Mouse (Mus musculus): ENCODE results near the gene Fxr2.
"Not testable (repeated sequence)": the region's sequence is repeated elsewhere in the genome, so short reads cannot be mapped to it uniquely, and the experiment has no call there.

Gene Fxr2

DNA sequence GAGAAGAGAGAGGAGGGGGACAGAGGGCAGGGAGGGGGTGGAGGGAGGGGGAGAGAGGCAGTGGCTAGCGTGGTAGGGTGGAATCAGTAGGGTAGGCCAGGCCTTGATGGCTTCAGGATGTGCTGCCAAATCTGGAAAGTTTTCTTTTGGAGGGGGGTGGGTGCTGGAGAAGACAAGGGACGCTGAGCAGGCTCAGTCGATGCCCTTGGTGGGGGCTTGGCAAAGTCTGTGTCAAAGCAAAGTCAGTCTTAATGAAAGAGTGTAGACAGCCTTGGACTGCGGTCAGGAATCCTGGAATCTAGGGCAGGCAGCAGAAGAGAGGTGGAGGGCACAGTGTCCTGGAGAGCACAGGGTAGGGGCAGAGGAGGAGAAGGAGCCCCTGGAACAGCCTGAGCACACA lies 21.9 kb upstream of the Fxr2 start:
- DNase-seq (ENCODE audit: low read depth, low spot score), result no peak

GRCm38 (mm10) chr11:69613553-69614256 lies 19.1 kb upstream of the Fxr2 start:
- no peak for DNase-seq (ENCODE audit: low read depth, low spot score)

- not testable (repeated sequence) for DNase-seq (ENCODE audit: low read depth, low spot score)
These were observed 18.6 kb upstream of the Fxr2 start for GRCm38 (mm10) chr11:69614257-69614588.

GRCm38 (mm10) chr11:69616781-69617180 lies 16.0 kb upstream of the Fxr2 start:
- no peak for DNase-seq (ENCODE audit: low read depth, low spot score)

DNA sequence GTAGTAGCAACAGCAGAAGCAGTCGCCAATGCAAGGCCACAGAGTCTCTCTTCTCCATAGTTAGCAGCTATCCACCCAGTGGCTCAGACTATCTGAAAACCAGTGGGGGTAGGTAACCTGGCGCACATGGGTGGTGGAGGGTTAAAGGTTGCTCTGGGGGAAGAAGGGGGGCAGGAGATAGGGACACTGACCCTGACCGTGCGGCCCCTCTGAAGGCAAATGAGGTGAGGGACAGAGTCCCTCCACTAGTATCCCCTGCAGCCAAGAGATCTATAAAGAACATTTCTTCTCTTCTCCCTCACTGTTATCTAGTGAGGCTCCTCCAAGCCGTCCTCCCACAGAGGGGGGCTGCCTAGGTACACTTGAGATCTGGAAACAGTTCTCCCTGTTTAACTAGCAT lies 15.0 kb upstream of the Fxr2 start, which contains the start of gene Shbg:
TSS of gene Shbg (minus strand) at position 101 of the 400 bp plus-strand sequence.
- DNase-seq (ENCODE audit: low read depth, low spot score), result no peak

DNA sequence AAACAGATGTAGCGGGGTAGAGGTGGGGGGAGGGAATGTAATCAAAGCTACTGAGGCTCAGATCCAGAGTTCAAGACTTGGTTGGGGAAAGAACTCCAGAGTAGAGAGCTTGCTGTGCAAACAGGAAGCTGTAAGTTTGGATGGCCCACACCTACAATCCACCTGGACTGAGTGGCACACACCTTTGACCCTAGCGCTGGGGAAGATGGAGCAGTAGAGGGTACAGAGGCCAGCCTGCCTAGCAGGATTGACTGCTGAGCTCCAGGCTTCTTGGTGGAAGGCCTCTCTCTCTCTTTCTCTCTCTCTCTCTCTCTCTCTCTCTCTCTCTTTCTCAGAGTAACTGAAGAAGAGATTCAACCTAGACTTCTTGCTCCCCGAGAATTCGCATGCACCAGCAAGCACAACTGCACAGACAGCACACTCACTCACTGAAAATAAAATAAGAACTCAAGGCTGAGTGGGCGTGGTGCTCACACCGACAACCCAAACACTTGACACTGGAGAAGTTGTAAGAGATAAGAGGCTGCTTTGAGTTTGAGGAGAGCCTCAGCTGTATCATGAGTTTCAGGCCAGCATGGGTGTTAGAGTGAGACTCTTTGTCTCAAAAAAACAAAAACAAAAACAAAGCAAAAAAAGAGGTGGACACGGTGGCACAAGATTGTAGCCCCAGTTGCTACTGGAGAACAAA lies 12.3 kb upstream of the Fxr2 start:
- no peak for DNase-seq (ENCODE audit: low read depth, low spot score)

GRCm38 (mm10) chr11:69621571-69622268 lies 11.1 kb upstream of the Fxr2 start, which contains the start of gene Sat2:
Gene Sat2 (plus strand): TSS chr11:69622024.
- no peak for DNase-seq (ENCODE audit: low read depth, low spot score)

GRCm38 (mm10) chr11:69622406-69622805 lies 10.4 kb upstream of the Fxr2 start:
- DNase-seq (ENCODE audit: low read depth, low spot score), result no peak

GRCm38 (mm10) chr11:69623006-69623405 lies 9.8 kb upstream of the Fxr2 start:
- no peak for DNase-seq (ENCODE audit: low read depth, low spot score)

GRCm38 (mm10) chr11:69624339-69624738 lies 8.5 kb upstream of the Fxr2 start:
- DNase-seq (ENCODE audit: low read depth, low spot score), result not testable (repeated sequence)

DNA sequence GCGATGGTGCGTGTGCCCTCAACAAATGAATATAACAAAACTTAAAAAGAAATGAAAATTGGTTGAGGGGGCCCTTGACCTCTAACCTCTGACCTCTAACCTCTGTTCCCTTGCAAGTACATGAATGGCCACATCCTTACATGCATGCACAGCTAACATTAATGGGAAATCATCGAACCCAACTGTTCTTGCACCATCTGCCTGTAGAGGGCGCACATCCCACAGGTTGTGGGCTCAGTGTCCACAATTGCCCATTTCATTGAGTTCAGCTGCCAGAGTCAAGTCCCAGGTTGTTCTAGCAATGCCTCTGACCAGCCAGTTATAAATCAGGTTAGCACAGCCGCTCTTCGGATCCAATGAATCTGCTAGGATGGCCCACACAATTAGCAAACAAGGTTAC lies 4.5 kb upstream of the Fxr2 start:
- DNase-seq (ENCODE audit: low read depth, low spot score), result no peak

DNA sequence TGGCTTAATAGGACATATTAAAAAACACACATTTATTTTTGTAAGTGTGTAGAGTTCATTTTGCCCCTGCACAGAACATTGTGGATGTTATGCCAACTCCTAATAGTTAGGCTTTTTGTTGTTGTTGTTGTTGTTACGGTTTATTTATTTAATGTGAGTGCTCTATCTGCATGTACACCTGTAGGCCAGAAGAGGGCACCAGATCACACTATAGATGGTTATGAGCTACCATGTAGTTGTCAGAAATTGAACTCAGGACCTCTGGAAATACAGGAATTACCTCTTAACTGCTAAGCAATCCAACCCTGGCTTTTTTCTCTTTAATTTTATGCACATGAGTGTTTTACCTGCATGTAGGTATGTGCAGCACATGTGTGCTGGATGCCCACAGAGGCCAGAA lies 3.0 kb upstream of the Fxr2 start:
- DNase-seq (ENCODE audit: low read depth, low spot score), result no peak

GRCm38 (mm10) chr11:69633128-69633866 lies 507 bp downstream of the Fxr2 start:
- DNase-seq (ENCODE audit: low read depth, low spot score), result no peak

- DNase-seq (ENCODE audit: low read depth, low spot score), result no peak
These were observed 2.7 kb downstream of the Fxr2 start for GRCm38 (mm10) chr11:69635471-69635870.

DNA sequence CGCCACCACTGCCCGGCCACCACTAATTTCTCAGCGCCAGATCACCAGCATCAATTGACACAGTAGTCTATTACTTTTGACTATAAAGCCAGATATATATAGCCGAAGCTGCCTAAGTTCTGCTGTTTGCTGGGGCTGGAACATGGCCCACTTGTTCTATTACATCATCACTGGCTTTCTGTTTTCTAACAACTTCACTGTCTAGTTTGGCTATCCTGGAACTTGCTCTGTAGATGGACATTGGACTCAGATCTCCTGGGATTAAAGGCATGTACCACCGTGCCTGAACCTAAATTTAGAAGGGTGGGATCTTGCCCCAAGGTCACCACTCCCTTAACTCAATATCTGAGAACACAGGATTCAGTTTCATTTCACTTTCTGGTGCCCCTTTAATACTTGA lies 13.1 kb downstream of the Fxr2 start:
- DNase-seq (ENCODE audit: low read depth, low spot score), result no peak

- DNase-seq (ENCODE audit: low read depth, low spot score), result no peak
These were observed 20.6 kb downstream of the Fxr2 start for GRCm38 (mm10) chr11:69653399-69653798.

DNA sequence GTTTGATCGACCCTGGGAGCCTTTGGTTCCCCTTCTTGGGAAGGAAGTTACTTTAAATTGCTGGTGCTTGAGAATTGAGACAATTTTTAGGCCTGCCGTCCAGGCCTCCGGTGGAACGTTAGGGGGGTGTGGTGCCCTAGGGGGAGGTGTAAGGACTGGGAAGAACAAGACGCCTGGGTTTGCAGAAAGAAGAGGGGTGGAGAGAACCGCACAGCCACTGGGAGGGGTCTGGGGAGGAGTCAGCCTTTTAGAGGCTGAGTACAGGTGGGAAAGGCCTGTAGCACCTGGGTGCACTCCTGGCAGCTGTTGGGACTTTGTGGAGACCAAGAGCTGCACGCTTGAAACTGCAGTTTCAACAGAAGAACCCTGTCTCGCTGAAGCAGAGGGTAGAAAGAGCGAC lies 22.0 kb downstream of the Fxr2 start:
- no peak for DNase-seq (ENCODE audit: low read depth, low spot score)

- DNase-seq (ENCODE audit: low read depth, low spot score), result no peak
These were observed 22.7 kb downstream of the Fxr2 start, which contains the start of gene Sox15 for GRCm38 (mm10) chr11:69655264-69656064. Gene Sox15 (plus strand): TSS chr11:69655314.

DNA sequence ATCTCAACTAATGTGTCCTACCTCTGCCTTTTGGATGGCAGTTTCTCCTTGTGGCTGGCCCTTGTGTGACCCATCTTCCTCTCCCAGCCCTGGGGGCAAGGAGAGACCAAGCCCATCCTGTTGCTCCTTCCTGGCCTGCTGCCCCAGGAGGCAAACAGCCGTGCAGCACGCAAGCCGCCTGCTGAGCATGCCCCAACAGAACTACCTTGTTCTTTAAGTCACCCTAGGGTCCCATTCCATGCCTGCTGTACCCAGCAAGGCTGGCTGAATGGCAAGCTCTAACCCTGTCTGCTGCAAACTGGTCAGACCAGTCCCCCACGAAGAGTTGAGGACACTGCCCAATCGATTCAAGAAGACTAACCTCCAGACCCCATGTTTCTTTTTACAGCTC lies 23.3 kb downstream of the Fxr2 start:
- DNase-seq (ENCODE audit: low read depth, low spot score), result no peak

DNA sequence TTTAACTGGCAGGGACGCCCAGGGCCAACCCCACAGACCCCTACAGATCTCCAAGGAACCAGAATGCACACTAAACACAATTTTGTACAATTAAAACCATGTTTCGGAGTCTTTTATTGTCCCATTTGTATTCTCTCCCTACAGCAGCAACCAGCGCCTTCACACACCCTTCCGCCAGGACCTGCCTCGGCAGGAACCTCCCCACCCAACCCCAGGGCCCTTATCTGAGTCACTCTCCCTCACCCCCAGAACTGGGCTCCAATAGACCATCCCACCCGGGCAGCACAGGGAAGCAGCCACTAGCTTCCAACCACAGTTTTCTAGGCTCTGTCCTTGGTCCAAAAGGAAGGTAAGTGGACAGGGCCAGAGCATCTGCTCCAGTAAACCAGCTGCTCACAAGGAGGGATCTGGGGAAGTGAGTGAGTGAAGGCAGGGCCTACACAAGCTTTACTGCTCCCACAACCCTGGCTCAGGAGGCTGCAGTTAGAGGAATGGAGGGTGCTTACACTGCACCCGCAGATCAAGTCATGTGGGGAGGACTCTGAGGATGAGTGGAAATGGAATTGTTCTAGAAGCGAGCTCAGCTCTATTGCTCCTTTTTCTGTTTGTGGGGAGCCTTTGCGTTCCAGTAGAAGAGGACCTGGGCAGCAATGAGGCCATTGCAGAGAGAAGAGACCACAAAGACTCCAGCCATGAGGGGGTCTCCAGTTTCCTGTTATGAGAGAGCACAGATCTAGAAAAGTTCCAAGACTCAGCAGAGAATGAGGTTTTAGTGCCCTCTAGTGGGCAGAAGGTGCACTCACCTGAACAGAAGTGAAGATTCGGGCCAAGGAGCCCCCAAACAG lies 24.0 kb downstream of the Fxr2 start:
- no peak for DNase-seq (ENCODE audit: low read depth, low spot score)
